Mouse (Mus musculus) heart, embryonic 15.5 days (tissue): ENCODE data around the gene Fam72a. TPM values are rescaled to one million over a fixed set of nuclear protein-coding genes. Genes with fewer than 3 reads are reported as not detected.

ENCODE experiments used
- ATAC-seq: fragments of 200-750 bp; cut with Nextera tagmentation; replicated peaks from 2 replicates; pipeline ENCODE4 v1.8.0; 2017; ENCODE audit warnings: low read depth, moderate TSS enrichment; ENCODE audit not compliant: insufficient number of reproducible peaks, insufficient read depth, low FRiP score
- H3K27ac ChIP-seq: fragments of 300-500 bp; sonication (generic); 2 replicates; pipeline ENCODE4 v1.5.1; 2015; ENCODE audit warnings: mild to moderate bottlenecking, inconsistent platforms
- H3K27me3 ChIP-seq: fragments of 300-500 bp; sonication (generic); 2 replicates; pipeline ENCODE4 v1.6.1; 2015; ENCODE audit warnings: inconsistent platforms
- H3K36me3 ChIP-seq: fragments of 300-500 bp; sonication (generic); 2 replicates; pipeline ENCODE4 v1.6.1; 2015; ENCODE audit warnings: mild to moderate bottlenecking, inconsistent platforms
- H3K4me1 ChIP-seq: fragments of 300-500 bp; sonication (generic); replicated peaks from 2 replicates; pipeline ENCODE4 v1.6.1; 2015; ENCODE audit warnings: inconsistent platforms
- H3K4me2 ChIP-seq: fragments of 300-500 bp; sonication (generic); 2 replicates; pipeline ENCODE4 v1.6.1; 2015; ENCODE audit warnings: inconsistent platforms, mild to moderate bottlenecking, moderate library complexity
- H3K4me3 ChIP-seq: fragments of 300-500 bp; sonication (generic); 2 replicates; pipeline ENCODE4 v1.5.1; 2015; ENCODE audit warnings: mild to moderate bottlenecking, inconsistent platforms
- H3K9ac ChIP-seq: fragments of 300-500 bp; sonication (generic); 2 replicates; pipeline ENCODE4 v1.6.1; 2015; ENCODE audit warnings: mild to moderate bottlenecking, inconsistent platforms
- H3K9me3 ChIP-seq: fragments of 300-500 bp; sonication (generic); replicated peaks from 2 replicates; pipeline ENCODE4 v1.6.1; 2016; ENCODE audit warnings: inconsistent platforms
- WGBS: fragments of 180-500 bp; shearing (Covaris S2); methylation state at CpG from one replicate; pipeline ENCODE4 v1.1.7; 2015; ENCODE audit warnings: mixed read lengths; 5-methylcytosine and 5-hydroxymethylcytosine counted together
- polyA plus RNA-seq: library from polyadenylated mRNA; unstranded; fragments of >200 nt; fragmentation: Nextera tagmentation; extraction: Ambion mirVana; gene quantifications from 2 replicates; pipeline ENCODE4 v1.2.1, GENCODE M21; 2015

Fam72a gene
- polyA plus RNA-seq, 1 experiment from 2014 or later: 2.7 TPM

GRCm38 (mm10) chr1:131501681-131502080 lies 26.0 kb upstream of the Fam72a start:
- 53% methylated on average over 1 of the region's 1 CpGs for WGBS
- 0 out of 2 replicates have a peak, but pooled peaks cover 11% of the 10 kb centered on the region for H3K4me1 ChIP-seq
- H3K27ac ChIP-seq: peak overlapping the region; percentile 31; the same call in 1 of the 2 replicates
- no peak overlapping the region for H3K4me3 ChIP-seq
- H3K36me3 ChIP-seq: no peaks in the 10 kb centered on the region
- no peaks in the 10 kb centered on the region for H3K27me3 ChIP-seq
- H3K4me2 ChIP-seq: no peak overlapping the region
- ATAC-seq: no peak
- H3K9me3 ChIP-seq: no peaks in the 10 kb centered on the region
- H3K9ac ChIP-seq: no peak overlapping the region

DNA sequence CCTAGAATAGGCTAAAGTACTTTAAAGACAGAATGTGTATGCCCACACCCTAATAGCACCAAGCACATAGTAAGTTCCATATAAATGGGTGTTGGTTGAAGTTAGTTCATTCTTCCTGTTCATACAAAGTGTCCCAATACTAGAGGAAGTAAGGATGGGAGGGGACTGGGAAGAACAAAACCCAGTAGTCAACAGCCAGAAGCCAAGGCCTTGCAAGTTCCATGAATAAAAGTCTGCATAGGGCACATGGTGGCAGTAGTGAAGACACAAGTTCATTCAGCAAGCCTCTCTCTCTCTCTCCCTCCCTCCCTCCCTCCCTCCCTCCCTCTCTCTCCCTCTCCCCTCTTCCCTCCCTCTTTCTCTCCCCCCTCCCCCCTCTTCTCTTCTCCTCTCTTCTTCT lies 16.6 kb upstream of the Fam72a start:
- H3K27me3 ChIP-seq: no peaks in the 10 kb centered on the region
- H3K9ac ChIP-seq: no peak overlapping the region
- H3K9me3 ChIP-seq: no peaks in the 10 kb centered on the region
- no peak overlapping the region for H3K4me3 ChIP-seq
- ATAC-seq: no peak
- H3K4me1 ChIP-seq: peaks cover 13% of the 10 kb centered on the region
- no peak overlapping the region for H3K4me2 ChIP-seq
- no peak overlapping the region for H3K27ac ChIP-seq
- no peaks in the 10 kb centered on the region for H3K36me3 ChIP-seq

- 55% methylated on average over 3 of the region's 3 CpGs for whole genome bisulfite sequencing
- ATAC-seq: no peak
- Histone ChIP-seq H3K27me3 (no peaks in the 10 kb centered on the region), H3K9ac (no peak overlapping the region), H3K4me1 (peaks cover 13% of the 10 kb centered on the region), H3K36me3 (no peaks in the 10 kb centered on the region), H3K4me2 (no peak overlapping the region), H3K4me3 (no peak overlapping the region), H3K27ac (peak overlapping the region; percentile 54), H3K9me3 (no peaks in the 10 kb centered on the region)
These were observed 15.8 kb upstream of the Fam72a start for GRCm38 (mm10) chr1:131511661-131512500.

- no peaks in the 10 kb centered on the region for H3K27me3 ChIP-seq
- H3K4me2 ChIP-seq: no peak overlapping the region
- ATAC-seq: no peak
- no peak overlapping the region for H3K27ac ChIP-seq
- 54% methylated on average over 2 of the region's 2 CpGs for WGBS
- H3K36me3 ChIP-seq: no peaks in the 10 kb centered on the region
- H3K4me3 ChIP-seq: no peak overlapping the region
- no peak overlapping the region for H3K9ac ChIP-seq
- H3K9me3 ChIP-seq: no peaks in the 10 kb centered on the region
- peaks cover 13% of the 10 kb centered on the region for H3K4me1 ChIP-seq
These were observed 14.6 kb upstream of the Fam72a start for GRCm38 (mm10) chr1:131513136-131513535.

DNA sequence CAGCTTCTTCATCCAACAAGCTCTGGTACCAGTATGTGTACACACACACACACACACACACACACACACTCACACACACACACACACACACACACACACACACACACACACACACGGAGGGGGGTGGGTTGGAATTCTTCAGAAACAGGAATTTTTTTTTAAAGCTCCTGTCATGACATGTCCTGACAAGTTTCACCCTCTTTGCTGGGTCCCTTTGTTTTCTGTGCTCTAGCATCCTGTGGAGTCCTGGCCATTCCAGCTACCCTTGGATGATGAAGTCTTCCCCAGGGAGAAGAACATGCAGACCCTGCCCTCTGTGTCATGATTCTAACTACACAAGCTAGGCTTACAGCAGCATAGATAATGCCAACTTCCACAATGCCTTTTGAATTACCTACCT lies 13.5 kb upstream of the Fam72a start:
- H3K27me3 ChIP-seq: no peaks in the 10 kb centered on the region
- no peak overlapping the region for H3K4me3 ChIP-seq
- H3K4me1 ChIP-seq: peaks cover 13% of the 10 kb centered on the region
- no peak overlapping the region for H3K9ac ChIP-seq
- 33% methylated on average over 1 of the region's 1 CpGs for WGBS
- no peak overlapping the region for H3K4me2 ChIP-seq
- H3K27ac ChIP-seq: no peak overlapping the region; the same call in 1 of the 2 replicates
- H3K36me3 ChIP-seq: no peaks in the 10 kb centered on the region
- no peak for ATAC-seq
- H3K9me3 ChIP-seq: no peaks in the 10 kb centered on the region

DNA sequence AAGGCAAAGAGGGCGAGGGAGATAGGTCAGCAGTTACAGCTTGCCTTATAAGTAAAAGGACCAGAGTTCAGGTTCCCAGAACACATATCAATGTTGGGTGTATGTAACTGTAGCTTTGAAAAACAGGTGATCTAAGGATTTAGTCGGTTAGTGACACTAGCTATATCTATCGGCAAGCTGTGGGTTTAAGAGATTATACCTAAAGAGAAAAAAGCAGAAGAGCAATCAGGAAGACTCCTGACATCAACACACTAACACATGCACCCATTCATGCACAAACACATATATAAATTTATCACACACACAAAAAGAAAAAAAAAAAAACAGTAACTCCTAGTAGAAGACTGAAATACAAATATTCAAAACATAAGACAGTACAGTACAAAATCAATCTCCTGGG lies 11.1 kb upstream of the Fam72a start:
- no peak overlapping the region for H3K4me3 ChIP-seq
- H3K27me3 ChIP-seq: no peaks in the 10 kb centered on the region
- no peak for ATAC-seq
- no peaks in the 10 kb centered on the region for H3K9me3 ChIP-seq
- no peak overlapping the region for H3K27ac ChIP-seq
- H3K9ac ChIP-seq: no peak overlapping the region
- 86% methylated on average over 3 of the region's 3 CpGs for WGBS
- no peaks in the 10 kb centered on the region for H3K36me3 ChIP-seq
- H3K4me1 ChIP-seq: peaks cover 27% of the 10 kb centered on the region
- no peak overlapping the region for H3K4me2 ChIP-seq

- peak overlapping the region; percentile 80 for H3K4me3 ChIP-seq
- no peaks in the 10 kb centered on the region for H3K27me3 ChIP-seq
- H3K36me3 ChIP-seq: no peaks in the 10 kb centered on the region
- H3K9me3 ChIP-seq: no peaks in the 10 kb centered on the region
- H3K27ac ChIP-seq: no peak overlapping the region; the same call in 1 of the 2 replicates
- WGBS: 45% methylated on average over 3 of the region's 3 CpGs
- 0 out of 2 replicates have a peak overlapping the region, but pooled peaks have one; percentile 3 for H3K9ac ChIP-seq
- no peak for ATAC-seq
- peak overlapping the region; percentile 94 for H3K4me2 ChIP-seq
- H3K4me1 ChIP-seq: peaks cover 48% of the 10 kb centered on the region
These were observed 3.9 kb upstream of the Fam72a start for GRCm38 (mm10) chr1:131523794-131524193.

DNA sequence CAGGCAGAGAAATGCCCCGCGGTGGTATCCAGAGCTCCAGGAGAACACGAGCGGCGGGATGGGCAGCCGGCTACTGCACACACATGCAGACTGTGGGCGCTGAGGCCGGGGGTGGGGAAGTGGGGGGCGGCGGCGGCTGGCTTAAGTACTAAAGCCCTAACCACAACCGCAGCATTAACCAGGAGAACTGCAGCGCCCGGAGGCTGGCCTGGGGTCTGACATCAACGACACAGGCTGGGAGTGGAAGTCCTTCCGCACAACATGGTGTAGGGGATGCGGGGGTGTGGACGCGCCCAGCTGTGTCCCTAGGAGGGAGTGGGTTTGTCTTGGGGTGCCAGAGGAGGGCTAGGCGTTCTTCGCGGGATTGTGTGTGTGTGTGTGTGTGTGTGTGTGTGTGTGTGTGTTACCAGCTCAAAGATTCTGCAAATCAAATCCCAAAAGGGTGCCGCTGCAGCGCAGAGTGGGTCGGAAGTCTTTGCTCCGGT lies 2.6 kb upstream of the Fam72a start:
- Histone ChIP-seq H3K9me3 (no peaks in the 10 kb centered on the region), H3K4me1 (peaks cover 52% of the 10 kb centered on the region), H3K9ac (peak overlapping the region; percentile 75), H3K27ac (peak overlapping the region; percentile 96), H3K36me3 (no peaks in the 10 kb centered on the region), H3K4me3 (peak overlapping the region; percentile 80), H3K27me3 (no peaks in the 10 kb centered on the region), H3K4me2 (peak overlapping the region; percentile 94)
- no peak for ATAC-seq
- 1% methylated on average over 26 of the region's 26 CpGs for WGBS

DNA sequence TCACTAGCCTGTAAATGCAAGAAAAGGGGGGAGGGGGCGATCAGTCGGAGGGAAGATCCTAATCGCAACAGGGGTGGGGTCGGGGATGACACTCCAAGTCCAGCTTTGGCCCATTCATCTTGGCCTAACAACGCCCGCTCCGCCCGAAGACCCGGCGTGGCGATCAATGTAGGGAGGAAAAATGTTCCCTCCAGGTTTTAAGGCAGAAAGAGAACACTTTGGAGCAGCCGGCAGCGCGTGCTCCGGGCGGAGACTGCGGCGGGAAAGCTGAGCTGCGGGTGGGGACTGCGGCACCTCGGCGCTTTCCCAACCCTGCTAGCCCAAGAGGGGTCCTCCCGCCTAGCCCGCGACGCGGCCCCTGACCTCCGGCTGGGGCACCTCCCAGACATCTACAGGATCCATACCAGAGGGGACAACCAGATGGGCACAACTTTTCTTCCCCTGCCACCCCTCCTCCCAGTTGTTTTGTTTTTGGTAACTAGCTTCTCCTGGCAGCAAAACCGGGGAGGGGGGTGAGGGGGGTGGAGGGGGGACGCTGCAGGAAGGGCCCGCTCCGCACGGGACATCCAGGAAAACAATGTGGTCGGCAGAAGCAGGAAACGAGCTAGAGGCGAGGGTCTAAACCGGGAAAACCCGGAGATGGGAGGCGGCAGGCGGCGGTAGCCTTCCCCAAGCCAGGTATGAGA lies 2.0 kb upstream of the Fam72a start:
- Histone ChIP-seq H3K27ac (peak overlapping the region; percentile 96), H3K4me2 (peak overlapping the region; percentile 94), H3K36me3 (no peaks in the 10 kb centered on the region), H3K4me1 (peaks cover 51% of the 10 kb centered on the region), H3K9me3 (no peaks in the 10 kb centered on the region), H3K4me3 (peak overlapping the region; percentile 80), H3K9ac (peak overlapping the region; percentile 75), H3K27me3 (no peaks in the 10 kb centered on the region)
- no peak for ATAC-seq
- under 1% methylated on average over 41 of the region's 41 CpGs for WGBS

GRCm38 (mm10) chr1:131526371-131527270 lies 1.1 kb upstream of the Fam72a start:
- WGBS: under 1% methylated on average over 80 of the region's 81 CpGs
- Histone ChIP-seq H3K4me3 (peak overlapping the region; percentile 80), H3K4me1 (peaks cover 46% of the 10 kb centered on the region), H3K36me3 (no peaks in the 10 kb centered on the region), H3K9me3 (no peaks in the 10 kb centered on the region), H3K27ac (peak overlapping the region; percentile 96), H3K9ac (peak overlapping the region; percentile 75), H3K27me3 (no peaks in the 10 kb centered on the region), H3K4me2 (peak overlapping the region; percentile 94)
- peak; percentile 21 for ATAC-seq

DNA sequence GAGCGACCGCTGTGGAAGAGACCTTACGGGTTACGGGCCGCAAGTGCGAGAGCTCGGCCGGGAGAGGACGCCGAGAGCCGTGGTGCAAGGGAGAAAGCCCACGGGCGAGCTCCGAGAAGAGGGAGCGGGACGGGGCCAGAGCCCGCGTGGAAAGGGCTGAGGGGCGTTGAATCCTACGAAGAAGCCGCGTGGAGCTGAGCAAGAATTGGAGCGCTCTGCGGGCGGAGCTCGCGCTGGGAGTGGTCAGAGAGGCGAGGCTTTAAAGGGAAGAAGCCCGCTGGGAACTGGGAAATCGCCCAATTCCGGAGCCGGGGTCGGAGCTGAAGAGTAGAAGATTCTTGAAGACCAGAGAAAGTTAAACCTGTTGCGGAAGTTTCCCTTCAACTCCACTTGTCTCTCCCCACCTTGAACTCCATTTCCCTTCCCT lies 391 bp downstream of the Fam72a start:
- H3K27ac ChIP-seq: peak overlapping the region; percentile 89
- ATAC-seq: no peak
- H3K27me3 ChIP-seq: no peaks in the 10 kb centered on the region
- H3K9me3 ChIP-seq: no peaks in the 10 kb centered on the region
- H3K4me2 ChIP-seq: peak overlapping the region; percentile 92
- 0% methylated on average over 34 of the region's 34 CpGs for WGBS
- peak overlapping the region; percentile 69 for H3K9ac ChIP-seq
- no peaks in the 10 kb centered on the region for H3K36me3 ChIP-seq
- peaks cover 37% of the 10 kb centered on the region for H3K4me1 ChIP-seq
- peak overlapping the region; percentile 80 for H3K4me3 ChIP-seq
